Comparison of ENCODE assay signal across 19 mouse cellular contexts in genomic region chr3:55037608-55038007, GRCm38 (mm10). TPM values are rescaled to one million over a fixed set of nuclear protein-coding genes. Genes with fewer than 3 reads are reported as not detected.
"Had no signal": no experiment of that assay in that cellular context is flagged by ENCODE, and none has a peak within 500 bp of the region (broad histone marks: within the 10 kb centered on the region; RNA-seq: fewer than 3 reads in every experiment).

No protein-coding gene starts in this region.

- DNase-seq: lung, adult 2 months; lung, postnatal 14 days; lung, postnatal 36 days; right cerebral cortex, postnatal 25 days; right cerebral cortex, postnatal 4 days; spleen, adult 18-20 months; thymus, adult 18-20 months; thymus, postnatal 14 days; thymus, postnatal 36 days had no signal

- H3K4me2 ChIP-seq: liver, embryonic 15.5 days; lung, embryonic 15.5 days; midbrain, embryonic 11.5 days; midbrain, embryonic 13.5 days; midbrain, embryonic 15.5 days; neural tube, embryonic 12.5 days had no signal

- ATAC-seq: lung, postnatal 0 days; midbrain, embryonic 13.5 days; midbrain, embryonic 15.5 days had no signal

- H3K36me3 ChIP-seq: liver, embryonic 15.5 days; lung, embryonic 15.5 days; midbrain, embryonic 13.5 days; midbrain, embryonic 15.5 days; neural tube, embryonic 12.5 days had no signal

- H3K27me3 ChIP-seq: liver, embryonic 15.5 days; lung, embryonic 15.5 days; megakaryocyte, embryonic 14.5 days; midbrain, embryonic 13.5 days; midbrain, embryonic 15.5 days; neural tube, embryonic 12.5 days had no signal

- H3K9ac ChIP-seq: liver, embryonic 15.5 days; lung, embryonic 15.5 days; midbrain, embryonic 13.5 days; midbrain, embryonic 15.5 days; neural tube, embryonic 12.5 days had no signal

- H3K9me3 ChIP-seq: liver, embryonic 15.5 days; lung, embryonic 15.5 days; midbrain, embryonic 13.5 days; midbrain, embryonic 15.5 days; neural tube, embryonic 12.5 days had no signal

- H3K27ac ChIP-seq: liver, embryonic 15.5 days; lung, embryonic 15.5 days; midbrain, embryonic 13.5 days; midbrain, embryonic 15.5 days; neural tube, embryonic 12.5 days had no signal

- H3K4me1 ChIP-seq: liver, embryonic 15.5 days; lung, embryonic 15.5 days; megakaryocyte, embryonic 14.5 days; midbrain, embryonic 13.5 days; midbrain, embryonic 15.5 days; neural tube, embryonic 12.5 days had no signal

- H3K4me3 ChIP-seq: liver, embryonic 15.5 days; lung, embryonic 15.5 days; megakaryocyte, embryonic 14.5 days; midbrain, embryonic 13.5 days; midbrain, embryonic 15.5 days; neural tube, embryonic 12.5 days had no signal

RNA-seq across cellular contexts. Expression of gene Ccna1, which starts 17.7 kb away (rescaled TPM):
- total RNA-seq: monocyte, adult 5-6 weeks; neutrophil, adult 5-6 weeks had no signal
